Mouse (Mus musculus): ENCODE data around the gene Ttc22. TPM values are rescaled to one million over a fixed set of nuclear protein-coding genes. Genes with fewer than 3 reads are reported as not detected.
A peak's percentile ranks its signal among the peaks of the same experiment; 100 is the strongest.

The Ttc22 gene
- polyA plus RNA-seq, 1 experiment from 2014 or later = 15.1 TPM

GRCm38 (mm10) chr4:106643483-106644217, 21.4 kb downstream of the Ttc22 start:
- Histone ChIP-seq H3K4me2 (ENCODE audit: low read depth, low read length) (peak overlapping the region; percentile 11; the same call in 1 of the 2 replicates), H3K4me1 (ENCODE audit: control insufficient read depth, insufficient read depth, low read length) (peaks cover 12% of the 10 kb centered on the region), H3K4me3 (ENCODE audit: low read length) (no peak overlapping the region), H3K27me3 (replicated peaks; ENCODE audit: control insufficient read depth, insufficient read depth, low read length) (no peaks in the 10 kb centered on the region), H3K9ac (ENCODE audit: low read depth, low read length) (peak overlapping the region; percentile 55), H3K36me3 (ENCODE audit: control insufficient read depth, insufficient read depth, low read length) (0 out of 2 replicates have a peak, but pooled peaks cover 3% of the 10 kb centered on the region), H3K27ac (ENCODE audit: low read length) (peak overlapping the region; percentile 53), H3K9me3 (ENCODE audit: control insufficient read depth, low read length) (0 out of 2 replicates have a peak, but pooled peaks cover 5% of the 10 kb centered on the region)
- ATAC-seq = peak; percentile 85
- 17% methylated on average over 8 of the region's 8 CpGs for WGBS

GRCm38 (mm10) chr4:106644218-106644610, 22.0 kb downstream of the Ttc22 start:
- 0 out of 2 replicates have a peak, but pooled peaks cover 5% of the 10 kb centered on the region for H3K9me3 ChIP-seq (ENCODE audit: control insufficient read depth, low read length)
- WGBS = 62% methylated on average over 6 of the region's 6 CpGs
- H3K9ac ChIP-seq (ENCODE audit: low read depth, low read length) = no peak overlapping the region
- H3K4me2 ChIP-seq (ENCODE audit: low read depth, low read length) = no peak overlapping the region; the same call in 1 of the 2 replicates
- H3K4me3 ChIP-seq (ENCODE audit: low read length) = no peak overlapping the region
- 0 out of 2 replicates have a peak, but pooled peaks cover 3% of the 10 kb centered on the region for H3K36me3 ChIP-seq (ENCODE audit: control insufficient read depth, insufficient read depth, low read length)
- H3K27me3 ChIP-seq (replicated peaks; ENCODE audit: control insufficient read depth, insufficient read depth, low read length) = no peaks in the 10 kb centered on the region
- no peak for ATAC-seq
- no peak overlapping the region for H3K27ac ChIP-seq (ENCODE audit: low read length)
- H3K4me1 ChIP-seq (ENCODE audit: control insufficient read depth, insufficient read depth, low read length) = peaks cover 12% of the 10 kb centered on the region

GRCm38 (mm10) chr4:106645797-106646196, 23.6 kb downstream of the Ttc22 start:
- no peak for ATAC-seq
- Histone ChIP-seq H3K4me3 (ENCODE audit: low read length) (no peak overlapping the region), H3K27me3 (replicated peaks; ENCODE audit: control insufficient read depth, insufficient read depth, low read length) (no peaks in the 10 kb centered on the region), H3K36me3 (ENCODE audit: control insufficient read depth, insufficient read depth, low read length) (no peaks in the 10 kb centered on the region), H3K9ac (ENCODE audit: low read depth, low read length) (no peak overlapping the region), H3K27ac (ENCODE audit: low read length) (no peak overlapping the region), H3K9me3 (ENCODE audit: control insufficient read depth, low read length) (no peaks in the 10 kb centered on the region), H3K4me1 (ENCODE audit: control insufficient read depth, insufficient read depth, low read length) (peaks cover 12% of the 10 kb centered on the region), H3K4me2 (ENCODE audit: low read depth, low read length) (no peak overlapping the region)
- WGBS = 77% methylated on average over 5 of the region's 5 CpGs

- Histone ChIP-seq H3K4me2 (ENCODE audit: low read depth, low read length) (no peak overlapping the region), H3K4me3 (ENCODE audit: low read length) (no peak overlapping the region), H3K27me3 (replicated peaks; ENCODE audit: control insufficient read depth, insufficient read depth, low read length) (no peaks in the 10 kb centered on the region), H3K27ac (ENCODE audit: low read length) (no peak overlapping the region), H3K9ac (ENCODE audit: low read depth, low read length) (no peak overlapping the region), H3K9me3 (ENCODE audit: control insufficient read depth, low read length) (no peaks in the 10 kb centered on the region), H3K4me1 (ENCODE audit: control insufficient read depth, insufficient read depth, low read length) (peaks cover 19% of the 10 kb centered on the region), H3K36me3 (ENCODE audit: control insufficient read depth, insufficient read depth, low read length) (no peaks in the 10 kb centered on the region)
- 84% methylated on average over 6 of the region's 6 CpGs for WGBS
- ATAC-seq = no peak
These were observed 24.9 kb downstream of the Ttc22 start for GRCm38 (mm10) chr4:106647137-106647536.

- Histone ChIP-seq H3K27ac (ENCODE audit: low read length) (peak within 1 kb of the TSS; percentile 45; the same call in 1 of the 2 replicates), H3K27me3 (replicated peaks; ENCODE audit: control insufficient read depth, insufficient read depth, low read length) (no peaks in the 10 kb centered on the region), H3K9me3 (ENCODE audit: control insufficient read depth, low read length) (no peaks in the 10 kb centered on the region), H3K9ac (ENCODE audit: low read depth, low read length) (peak within 1 kb of the TSS; percentile 81), H3K4me1 (ENCODE audit: control insufficient read depth, insufficient read depth, low read length) (peaks cover 9% of the 10 kb centered on the region), H3K4me2 (ENCODE audit: low read depth, low read length) (peak within 1 kb of the TSS; percentile 89), H3K36me3 (ENCODE audit: control insufficient read depth, insufficient read depth, low read length) (0 out of 2 replicates have a peak, but pooled peaks cover 5% of the 10 kb centered on the region), H3K4me3 (ENCODE audit: low read length) (peak within 1 kb of the TSS; percentile 73)
- ATAC-seq = peak; percentile 98
- 1% methylated on average over 40 of the region's 40 CpGs for WGBS
These were observed 28.7 kb downstream of the Ttc22 start, which contains the start of gene Pars2 for GRCm38 (mm10) chr4:106650833-106651527. Gene Pars2 (plus strand): TSS chr4:106651069.

GRCm38 (mm10) chr4:106652546-106652945, 30.3 kb downstream of the Ttc22 start:
- H3K9me3 ChIP-seq (ENCODE audit: control insufficient read depth, low read length) = no peaks in the 10 kb centered on the region
- no peak overlapping the region for H3K4me3 ChIP-seq (ENCODE audit: low read length)
- 96% methylated on average over 3 of the region's 3 CpGs for WGBS
- peaks cover 9% of the 10 kb centered on the region for H3K4me1 ChIP-seq (ENCODE audit: control insufficient read depth, insufficient read depth, low read length)
- no peak for ATAC-seq
- no peak overlapping the region for H3K4me2 ChIP-seq (ENCODE audit: low read depth, low read length)
- no peak overlapping the region for H3K27ac ChIP-seq (ENCODE audit: low read length)
- H3K36me3 ChIP-seq (ENCODE audit: control insufficient read depth, insufficient read depth, low read length) = 0 out of 2 replicates have a peak, but pooled peaks cover 5% of the 10 kb centered on the region
- H3K9ac ChIP-seq (ENCODE audit: low read depth, low read length) = no peak overlapping the region
- H3K27me3 ChIP-seq (replicated peaks; ENCODE audit: control insufficient read depth, insufficient read depth, low read length) = no peaks in the 10 kb centered on the region

GRCm38 (mm10) chr4:106653051-106653450, 30.8 kb downstream of the Ttc22 start:
- Histone ChIP-seq H3K4me1 (ENCODE audit: control insufficient read depth, insufficient read depth, low read length) (peaks cover 9% of the 10 kb centered on the region), H3K4me3 (ENCODE audit: low read length) (no peak overlapping the region), H3K9me3 (ENCODE audit: control insufficient read depth, low read length) (no peaks in the 10 kb centered on the region), H3K4me2 (ENCODE audit: low read depth, low read length) (no peak overlapping the region), H3K27me3 (replicated peaks; ENCODE audit: control insufficient read depth, insufficient read depth, low read length) (no peaks in the 10 kb centered on the region), H3K9ac (ENCODE audit: low read depth, low read length) (no peak overlapping the region), H3K27ac (ENCODE audit: low read length) (no peak overlapping the region), H3K36me3 (ENCODE audit: control insufficient read depth, insufficient read depth, low read length) (0 out of 2 replicates have a peak, but pooled peaks cover 5% of the 10 kb centered on the region)
- WGBS = 89% methylated on average over 15 of the region's 15 CpGs
- ATAC-seq = no peak

GRCm38 (mm10) chr4:106655681-106656080, 33.4 kb downstream of the Ttc22 start:
- H3K27me3 ChIP-seq (replicated peaks; ENCODE audit: control insufficient read depth, insufficient read depth, low read length) = no peaks in the 10 kb centered on the region
- no peaks in the 10 kb centered on the region for H3K9me3 ChIP-seq (ENCODE audit: control insufficient read depth, low read length)
- no peak for ATAC-seq
- H3K4me2 ChIP-seq (ENCODE audit: low read depth, low read length) = no peak overlapping the region
- H3K9ac ChIP-seq (ENCODE audit: low read depth, low read length) = no peak overlapping the region
- H3K27ac ChIP-seq (ENCODE audit: low read length) = no peak overlapping the region
- peaks cover 9% of the 10 kb centered on the region for H3K4me1 ChIP-seq (ENCODE audit: control insufficient read depth, insufficient read depth, low read length)
- peaks cover 16% of the 10 kb centered on the region; the same call in 1 of the 2 replicates for H3K36me3 ChIP-seq (ENCODE audit: control insufficient read depth, insufficient read depth, low read length)
- no peak overlapping the region for H3K4me3 ChIP-seq (ENCODE audit: low read length)
- 70% methylated on average over 10 of the region's 10 CpGs for WGBS

GRCm38 (mm10) chr4:106663956-106664470, 41.8 kb downstream of the Ttc22 start:
- H3K4me3 ChIP-seq (ENCODE audit: low read length) = no peak overlapping the region
- no peak overlapping the region for H3K9ac ChIP-seq (ENCODE audit: low read depth, low read length)
- no peaks in the 10 kb centered on the region for H3K4me1 ChIP-seq (ENCODE audit: control insufficient read depth, insufficient read depth, low read length)
- H3K27me3 ChIP-seq (replicated peaks; ENCODE audit: control insufficient read depth, insufficient read depth, low read length) = no peaks in the 10 kb centered on the region
- 90% methylated on average over 5 of the region's 5 CpGs for WGBS
- ATAC-seq = no peak
- no peak overlapping the region for H3K27ac ChIP-seq (ENCODE audit: low read length)
- H3K4me2 ChIP-seq (ENCODE audit: low read depth, low read length) = no peak overlapping the region
- no peaks in the 10 kb centered on the region for H3K9me3 ChIP-seq (ENCODE audit: control insufficient read depth, low read length)
- peaks cover 37% of the 10 kb centered on the region for H3K36me3 ChIP-seq (ENCODE audit: control insufficient read depth, insufficient read depth, low read length)

Data from intestine, embryonic 16.5 days (tissue).